20 mouse cellular contexts compared by ENCODE assay signal in the genomic region with DNA sequence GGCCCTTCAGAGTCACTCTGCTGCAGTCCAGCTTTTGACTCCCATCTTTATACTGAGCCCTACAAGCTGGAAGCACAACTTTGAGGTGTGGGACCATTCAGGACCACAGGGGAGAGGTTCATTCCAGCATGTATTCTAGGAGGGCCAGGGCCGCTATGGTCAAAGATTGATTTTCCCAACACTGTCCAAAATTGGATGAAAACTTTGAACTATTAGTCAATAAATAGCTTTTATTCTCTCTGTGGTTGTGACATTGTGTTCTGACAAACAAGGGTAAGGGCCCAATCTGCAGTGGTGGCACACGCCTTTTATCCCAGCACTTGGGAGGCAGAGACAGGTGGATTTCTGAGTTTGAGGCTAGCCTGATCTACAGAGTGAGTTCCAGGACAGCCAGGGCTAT. TPM values are rescaled to one million over a fixed set of nuclear protein-coding genes. Genes with fewer than 3 reads are reported as not detected.
A peak's percentile ranks its signal among the peaks of the same experiment; 100 is the strongest.
DNase-seq lines count a peak whose midpoint lies in the region; ATAC-seq and TF ChIP-seq lines count a peak whose summit lies in the region.
"Had no signal": no experiment of that assay in that cellular context is flagged by ENCODE, and none has a peak within 500 bp of the region (broad histone marks: within the 10 kb centered on the region; RNA-seq: fewer than 3 reads in every experiment).

No protein-coding gene starts in this region.

- H3K4me3 ChIP-seq in hindbrain, embryonic 10.5 days, result no peak overlapping the region
- H3K4me3 ChIP-seq in hindbrain, embryonic 12.5 days, result no peak overlapping the region
- H3K4me3 ChIP-seq in liver, adult 2 months (ENCODE audit: insufficient read depth, low read depth, low read length), result no peak overlapping the region
- H3K4me3 ChIP-seq in liver, embryonic 12.5 days, result no peak overlapping the region
- no peak overlapping the region for H3K4me3 ChIP-seq in ES-Bruce4 (ENCODE audit: low read depth, low read length)
- H3K4me3 ChIP-seq in forebrain, embryonic 12.5 days (replicated peaks), result no peak overlapping the region
- H3K4me3 ChIP-seq: gastrocnemius, adult 2 months; heart, embryonic 15.5 days; hindbrain, embryonic 15.5 days had no signal

- H3K27me3 ChIP-seq in hindbrain, embryonic 10.5 days (ENCODE audit: insufficient read depth, poor library complexity, severe bottlenecking), result no peaks in the 10 kb centered on the region
- H3K27me3 ChIP-seq in hindbrain, embryonic 12.5 days, result no peaks in the 10 kb centered on the region
- no peaks in the 10 kb centered on the region for H3K27me3 ChIP-seq in liver, adult 2 months (ENCODE audit: control insufficient read depth, insufficient read depth, low read length)
- 0 out of 2 replicates have a peak, but pooled peaks cover 15% of the 10 kb centered on the region for H3K27me3 ChIP-seq in liver, embryonic 12.5 days (replicated peaks)
- H3K27me3 ChIP-seq in ES-Bruce4 (ENCODE audit: control insufficient read depth, insufficient read depth, low read length, poor library complexity, severe bottlenecking), result no peaks in the 10 kb centered on the region
- H3K27me3 ChIP-seq in forebrain, embryonic 12.5 days, result 0 out of 2 replicates have a peak, but pooled peaks cover 2% of the 10 kb centered on the region
- H3K27me3 ChIP-seq: CH12.LX; heart, embryonic 15.5 days; hindbrain, embryonic 15.5 days had no signal

- H3K4me2 ChIP-seq in hindbrain, embryonic 12.5 days (replicated peaks), result no peak overlapping the region
- no peak overlapping the region for H3K4me2 ChIP-seq in liver, embryonic 12.5 days
- H3K4me2 ChIP-seq in forebrain, embryonic 12.5 days, result no peak overlapping the region
- H3K4me2 ChIP-seq: heart, embryonic 11.5 days; heart, embryonic 15.5 days; hindbrain, embryonic 15.5 days had no signal

- peak overlapping the region; percentile 29; the same call in 1 of the 2 replicates for H3K27ac ChIP-seq in hindbrain, embryonic 10.5 days
- no peak overlapping the region for H3K27ac ChIP-seq in hindbrain, embryonic 12.5 days
- H3K27ac ChIP-seq in liver, adult 2 months (replicated peaks; ENCODE audit: insufficient read depth, low read depth, low read length), result peak overlapping the region; percentile 64
- H3K27ac ChIP-seq in liver, embryonic 12.5 days, result no peak overlapping the region
- H3K27ac ChIP-seq in ES-Bruce4 (ENCODE audit: insufficient read depth, low read length), result peak overlapping the region; percentile 40; the same call in 1 of the 2 replicates
- H3K27ac ChIP-seq in forebrain, embryonic 12.5 days, result no peak overlapping the region
- H3K27ac ChIP-seq: gastrocnemius, adult 2 months; heart, embryonic 15.5 days; hindbrain, embryonic 15.5 days had no signal

- no peak for TF ChIP-seq POLR2A in liver, adult 2 months (IDR thresholded peaks at IDR 0.05; ENCODE audit: extremely low read depth, insufficient read depth, low read length)
- TF ChIP-seq POLR2A in ES-Bruce4 (IDR thresholded peaks at IDR 0.05; ENCODE audit: insufficient read depth, low read length), result no peak

- TF ChIP-seq EP300 in ES-Bruce4 (IDR thresholded peaks at IDR 0.05; ENCODE audit: insufficient read depth, low read depth, low read length), result no peak

- no peak for ATAC-seq in hindbrain, embryonic 12.5 days (ENCODE audit: low FRiP score)
- no peak for ATAC-seq in liver, embryonic 12.5 days
- ATAC-seq in forebrain, embryonic 12.5 days (ENCODE audit: low FRiP score), result no peak
- ATAC-seq: forebrain, embryonic 14.5 days had no signal

- H3K9ac ChIP-seq in hindbrain, embryonic 12.5 days, result no peak overlapping the region
- peak overlapping the region; percentile 23; the same call in 1 of the 2 replicates for H3K9ac ChIP-seq in liver, adult 2 months (ENCODE audit: low read depth, low read length)
- H3K9ac ChIP-seq in liver, embryonic 12.5 days, result no peak overlapping the region; the same call in 1 of the 2 replicates
- no peak overlapping the region for H3K9ac ChIP-seq in ES-Bruce4 (ENCODE audit: low read depth, poor library complexity, severe bottlenecking)
- no peak overlapping the region for H3K9ac ChIP-seq in forebrain, embryonic 12.5 days
- H3K9ac ChIP-seq: heart, embryonic 15.5 days; hindbrain, embryonic 15.5 days had no signal

- no peak for DNase-seq in hindbrain, embryonic 10.5 days (ENCODE audit: low spot score)
- DNase-seq in liver, adult 2 months (ENCODE audit: extremely low read depth, low read depth, low spot score), result peak; percentile 89
- DNase-seq: adrenal gland, postnatal 10 days; cerebellum, adult 11 months; cerebellum, adult 8-10 months; cerebellum, postnatal 25 days; gastrocnemius, adult 2 months; gastrocnemius, postnatal 36 days; heart, adult 11 months; heart, postnatal 14 days had no signal

- no peak for TF ChIP-seq CTCF in liver, adult 2 months (IDR thresholded peaks at IDR 0.05; ENCODE audit: low read depth, low read length)
- TF ChIP-seq CTCF in ES-Bruce4 (IDR thresholded peaks at IDR 0.05; ENCODE audit: low read depth, low read length), result no peak

- H3K9me3 ChIP-seq in hindbrain, embryonic 10.5 days, result no peaks in the 10 kb centered on the region
- no peaks in the 10 kb centered on the region for H3K9me3 ChIP-seq in hindbrain, embryonic 12.5 days (replicated peaks)
- H3K9me3 ChIP-seq in liver, embryonic 12.5 days (replicated peaks), result no peaks in the 10 kb centered on the region
- no peaks in the 10 kb centered on the region for H3K9me3 ChIP-seq in ES-Bruce4 (replicated peaks; ENCODE audit: control insufficient read depth, insufficient read depth, low read length, poor library complexity, severe bottlenecking)
- no peaks in the 10 kb centered on the region for H3K9me3 ChIP-seq in forebrain, embryonic 12.5 days
- H3K9me3 ChIP-seq: heart, embryonic 15.5 days; hindbrain, embryonic 15.5 days had no signal

- 91% methylated on average over 2 of the region's 2 CpGs for WGBS in hindbrain, embryonic 10.5 days
- WGBS in hindbrain, embryonic 12.5 days, result 93% methylated on average over 2 of the region's 2 CpGs
- WGBS in liver, adult 2 months, result 23% methylated on average over 2 of the region's 2 CpGs
- WGBS in liver, embryonic 12.5 days (ENCODE audit: insufficient replicate concordance), result 80% methylated on average over 2 of the region's 2 CpGs
- WGBS in forebrain, embryonic 12.5 days, result 93% methylated on average over 2 of the region's 2 CpGs

- no peaks in the 10 kb centered on the region for H3K36me3 ChIP-seq in hindbrain, embryonic 10.5 days
- no peaks in the 10 kb centered on the region for H3K36me3 ChIP-seq in hindbrain, embryonic 12.5 days
- H3K36me3 ChIP-seq in liver, adult 2 months (ENCODE audit: control insufficient read depth, insufficient read depth, low read length), result no peaks in the 10 kb centered on the region
- H3K36me3 ChIP-seq in liver, embryonic 12.5 days, result no peaks in the 10 kb centered on the region
- H3K36me3 ChIP-seq in ES-Bruce4 (ENCODE audit: control insufficient read depth, insufficient read depth, low read length, poor library complexity, severe bottlenecking), result no peaks in the 10 kb centered on the region
- H3K36me3 ChIP-seq in forebrain, embryonic 12.5 days (replicated peaks), result no peaks in the 10 kb centered on the region
- H3K36me3 ChIP-seq: heart, embryonic 15.5 days; hindbrain, embryonic 15.5 days had no signal

- peaks cover 18% of the 10 kb centered on the region for H3K4me1 ChIP-seq in hindbrain, embryonic 10.5 days (replicated peaks)
- H3K4me1 ChIP-seq in hindbrain, embryonic 12.5 days, result no peaks in the 10 kb centered on the region
- peaks cover 8% of the 10 kb centered on the region for H3K4me1 ChIP-seq in liver, adult 2 months (ENCODE audit: control insufficient read depth, insufficient read depth, low read length)
- H3K4me1 ChIP-seq in liver, embryonic 12.5 days, result peaks cover 33% of the 10 kb centered on the region
- H3K4me1 ChIP-seq in ES-Bruce4 (ENCODE audit: control insufficient read depth, insufficient read depth, low read length), result peaks cover 25% of the 10 kb centered on the region
- no peaks in the 10 kb centered on the region for H3K4me1 ChIP-seq in forebrain, embryonic 12.5 days
- H3K4me1 ChIP-seq: heart, embryonic 15.5 days; hindbrain, embryonic 15.5 days had no signal

- H3K79me2 ChIP-seq in liver, adult 2 months (ENCODE audit: control insufficient read depth, insufficient read depth, low read length), result no peaks in the 10 kb centered on the region

RNA-seq across cellular contexts. Expression of a gene that starts 0.7 kb away (rescaled TPM):
- 1.1 and 1.5 TPM in 2 replicates for polyA plus RNA-seq in hindbrain, embryonic 10.5 days (2016; fragmentation: Nextera tagmentation; extraction: Ambion mirVana)
- 0.70 and 0.79 TPM in 2 replicates for polyA plus RNA-seq in hindbrain, embryonic 12.5 days (2016; fragmentation: Nextera tagmentation; extraction: Ambion mirVana)
- not detected in 2 replicates for total RNA-seq in liver, adult 2 months (2014; rRNA removed)
- not detected in 2 replicates for polyA plus RNA-seq in liver, adult 2 months (2012; rRNA removed)
- 1.5 and 1.8 TPM in 2 replicates for polyA plus RNA-seq in liver, embryonic 12.5 days (2016; fragmentation: Nextera tagmentation; extraction: Ambion mirVana)
- polyA plus RNA-seq in ES-Bruce4 (2011; ENCODE audit: insufficient read depth, insufficient read length, low read depth, missing spikeins), result 55.0 and 62.2 TPM in 2 replicates
- 0.42 and 0.52 TPM in 2 replicates for polyA plus RNA-seq in forebrain, embryonic 12.5 days (2016; fragmentation: Nextera tagmentation; extraction: Ambion mirVana)
- total RNA-seq: CH12.LX; hematopoietic stem cell, adult 5-6 weeks had no signal

RNA-seq across cellular contexts. Expression of a gene that starts 16.0 kb away (rescaled TPM):
- polyA plus RNA-seq in hindbrain, embryonic 10.5 days (2016; fragmentation: Nextera tagmentation; extraction: Ambion mirVana), result 37.1 and 46.2 TPM in 2 replicates
- 35.2 and 36.9 TPM in 2 replicates for polyA plus RNA-seq in hindbrain, embryonic 12.5 days (2016; fragmentation: Nextera tagmentation; extraction: Ambion mirVana)
- 14.7 and 18.1 TPM in 2 replicates for total RNA-seq in liver, adult 2 months (2014; rRNA removed)
- polyA plus RNA-seq in liver, adult 2 months (2012; rRNA removed), result 41.0 and 54.5 TPM in 2 replicates
- polyA plus RNA-seq in liver, embryonic 12.5 days (2016; fragmentation: Nextera tagmentation; extraction: Ambion mirVana), result 50.4 and 54.7 TPM in 2 replicates
- 104 and 144 TPM in 2 replicates for polyA plus RNA-seq in ES-Bruce4 (2011; ENCODE audit: insufficient read depth, insufficient read length, low read depth, missing spikeins)
- polyA plus RNA-seq in forebrain, embryonic 12.5 days (2016; fragmentation: Nextera tagmentation; extraction: Ambion mirVana), result 18.3 and 22.2 TPM in 2 replicates

RNA-seq across cellular contexts. Expression of a gene that starts 27.9 kb away (rescaled TPM):
- 4.1 and 4.5 TPM in 2 replicates for polyA plus RNA-seq in hindbrain, embryonic 10.5 days (2016; fragmentation: Nextera tagmentation; extraction: Ambion mirVana)
- polyA plus RNA-seq in hindbrain, embryonic 12.5 days (2016; fragmentation: Nextera tagmentation; extraction: Ambion mirVana), result 1.9 and 3.8 TPM in 2 replicates
- 0.55 and 0.60 TPM in 2 replicates for total RNA-seq in liver, adult 2 months (2014; rRNA removed)
- polyA plus RNA-seq in liver, adult 2 months (2012; rRNA removed), result 1.00 and 1.8 TPM in 2 replicates
- polyA plus RNA-seq in liver, embryonic 12.5 days (2016; fragmentation: Nextera tagmentation; extraction: Ambion mirVana), result 0.80 and 0.87 TPM in 2 replicates
- 14.3 and 18.6 TPM in 2 replicates for polyA plus RNA-seq in ES-Bruce4 (2011; ENCODE audit: insufficient read depth, insufficient read length, low read depth, missing spikeins)
- 0.74 and 1.0 TPM in 2 replicates for polyA plus RNA-seq in forebrain, embryonic 12.5 days (2016; fragmentation: Nextera tagmentation; extraction: Ambion mirVana)

RNA-seq across cellular contexts. Expression of a gene that starts 27.9 kb away (rescaled TPM):
- 18.6 and 20.2 TPM in 2 replicates for polyA plus RNA-seq in hindbrain, embryonic 10.5 days (2016; fragmentation: Nextera tagmentation; extraction: Ambion mirVana)
- polyA plus RNA-seq in hindbrain, embryonic 12.5 days (2016; fragmentation: Nextera tagmentation; extraction: Ambion mirVana), result 16.7 and 19.2 TPM in 2 replicates
- total RNA-seq in liver, adult 2 months (2014; rRNA removed), result 4.3 and 4.4 TPM in 2 replicates
- 10.8 and 14.9 TPM in 2 replicates for polyA plus RNA-seq in liver, adult 2 months (2012; rRNA removed)
- polyA plus RNA-seq in liver, embryonic 12.5 days (2016; fragmentation: Nextera tagmentation; extraction: Ambion mirVana), result 157 and 165 TPM in 2 replicates
- polyA plus RNA-seq in ES-Bruce4 (2011; ENCODE audit: insufficient read depth, insufficient read length, low read depth, missing spikeins), result 15.5 and 18.6 TPM in 2 replicates
- 14.6 and 16.6 TPM in 2 replicates for polyA plus RNA-seq in forebrain, embryonic 12.5 days (2016; fragmentation: Nextera tagmentation; extraction: Ambion mirVana)

RNA-seq across cellular contexts. Expression of a gene that starts 43.8 kb away (rescaled TPM):
- polyA plus RNA-seq in hindbrain, embryonic 10.5 days (2016; fragmentation: Nextera tagmentation; extraction: Ambion mirVana), result 110 and 115 TPM in 2 replicates
- polyA plus RNA-seq in hindbrain, embryonic 12.5 days (2016; fragmentation: Nextera tagmentation; extraction: Ambion mirVana), result 144 and 147 TPM in 2 replicates
- 68.1 and 84.8 TPM in 2 replicates for total RNA-seq in liver, adult 2 months (2014; rRNA removed)
- polyA plus RNA-seq in liver, adult 2 months (2012; rRNA removed), result 307 and 310 TPM in 2 replicates
- polyA plus RNA-seq in liver, embryonic 12.5 days (2016; fragmentation: Nextera tagmentation; extraction: Ambion mirVana), result 140 and 146 TPM in 2 replicates
- 105 and 119 TPM in 2 replicates for polyA plus RNA-seq in ES-Bruce4 (2011; ENCODE audit: insufficient read depth, insufficient read length, low read depth, missing spikeins)
- polyA plus RNA-seq in forebrain, embryonic 12.5 days (2016; fragmentation: Nextera tagmentation; extraction: Ambion mirVana), result 89.5 and 90.5 TPM in 2 replicates

Comparison
In these comparisons a context has a peak if more than half of its experiments do, and no peak if none do; other contexts are left out.
1. H3K27ac ChIP-seq: peak in hindbrain, embryonic 10.5 days (single experiment), liver, adult 2 months (single experiment) and ES-Bruce4 (single experiment); none in hindbrain, embryonic 12.5 days (single experiment), liver, embryonic 12.5 days (single experiment) and forebrain, embryonic 12.5 days (single experiment).
2. RNA of a gene that starts 0.7 kb away (polyA plus RNA-seq): 55.0 to 62.2 TPM in ES-Bruce4; 1.5 to 1.8 TPM in liver, embryonic 12.5 days, 1.1 to 1.5 TPM in hindbrain, embryonic 10.5 days, 0.70 to 0.79 TPM in hindbrain, embryonic 12.5 days, 0.42 to 0.52 TPM in forebrain, embryonic 12.5 days and not detected in liver, adult 2 months; every median in the first group is over 10 times any median in the second.